Mouse (Mus musculus) layer of hippocampus, adult 18-20 months (tissue): Measurements from ENCODE around the gene Pgghg. TPM values are rescaled to one million over a fixed set of nuclear protein-coding genes. Genes with fewer than 3 reads are reported as not detected.

ENCODE experiments used
- DNase-seq, 2 experiments: peaks; one replicate each; pipeline ENCODE4 v3.0.0; 2022; ENCODE audit warnings: low spot score in 2 of 2
- long read RNA-seq: library from polyadenylated mRNA; stranded (forward); transcript quantifications from one replicate; pipeline ENCODE4 v2.0.0, GENCODE M21; 2021
- total RNA-seq, 2 experiments: library from RNA; stranded (reverse); gene quantifications; 2 replicates each; pipeline ENCODE4 v1.2.3; 2021

Gene Pgghg
- total RNA-seq, result 1 to 10 TPM; 4.0 to 4.6 TPM
- long read RNA-seq, partial matches to known transcripts, result 0 of 2 reads
- long read RNA-seq, other reads (novel, unspliced or antisense), result 1 of 2 reads

DNA sequence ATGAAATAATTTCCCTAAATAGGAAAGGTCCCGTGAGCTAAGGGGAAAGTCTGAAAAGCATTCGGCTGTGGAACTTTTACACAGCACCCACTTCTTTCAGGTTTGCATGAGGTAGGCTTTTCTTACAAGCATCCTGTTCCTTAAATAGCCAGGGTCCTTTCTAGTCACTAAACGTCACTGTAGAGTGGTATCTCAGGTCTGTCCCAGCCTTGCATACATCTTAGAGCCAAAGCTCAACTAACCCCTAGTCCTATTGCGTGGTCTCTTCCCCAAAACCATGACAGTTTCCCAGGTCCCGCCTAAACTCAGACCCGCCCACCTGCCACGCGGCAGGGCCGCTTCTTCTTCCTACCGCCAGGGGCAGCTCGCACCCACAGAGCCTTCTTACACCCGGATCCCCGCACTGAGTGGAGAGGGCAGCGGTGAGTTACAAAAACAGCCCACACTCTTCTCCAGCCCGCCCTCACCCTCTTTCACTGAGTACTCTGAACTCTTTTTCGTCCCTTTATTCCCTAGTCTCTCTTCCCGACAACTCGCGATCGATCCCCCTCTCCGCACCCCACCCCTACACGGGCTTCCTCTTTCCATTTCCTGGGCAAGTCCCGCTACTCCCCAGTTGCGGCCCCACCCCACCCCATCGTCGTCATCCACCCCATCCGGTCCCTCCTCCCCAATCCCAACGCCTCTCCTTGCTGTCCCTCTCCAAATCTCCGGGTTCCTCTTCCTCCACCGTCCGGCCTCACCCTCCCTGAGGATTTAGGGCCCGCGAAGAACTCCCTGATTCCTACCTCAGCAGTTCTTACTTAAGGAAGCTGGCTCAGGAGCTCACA is at the start of gene Pgghg:
TSS of gene Pgghg (plus strand) at position 170 of the 830 bp plus-strand sequence.
- peak; percentile 25 to 65 for DNase-seq

- no peak for DNase-seq
These were observed 47.2 kb upstream of the Pgghg start for GRCm38 (mm10) chr7:140894031-140894430.

- DNase-seq, result no peak
These were observed 46.6 kb upstream of the Pgghg start for GRCm38 (mm10) chr7:140894611-140895010.

GRCm38 (mm10) chr7:140897863-140898262 is 43.3 kb upstream of the Pgghg start:
- DNase-seq, result no peak

- no peak for DNase-seq
These were observed 42.1 kb upstream of the Pgghg start for GRCm38 (mm10) chr7:140899121-140899520.

- DNase-seq, result no peak
These were observed 41.0 kb upstream of the Pgghg start, which contains the start of gene Cox8b for GRCm38 (mm10) chr7:140900220-140900619. Cox8b (minus strand) TSS chr7:140900446.

DNA sequence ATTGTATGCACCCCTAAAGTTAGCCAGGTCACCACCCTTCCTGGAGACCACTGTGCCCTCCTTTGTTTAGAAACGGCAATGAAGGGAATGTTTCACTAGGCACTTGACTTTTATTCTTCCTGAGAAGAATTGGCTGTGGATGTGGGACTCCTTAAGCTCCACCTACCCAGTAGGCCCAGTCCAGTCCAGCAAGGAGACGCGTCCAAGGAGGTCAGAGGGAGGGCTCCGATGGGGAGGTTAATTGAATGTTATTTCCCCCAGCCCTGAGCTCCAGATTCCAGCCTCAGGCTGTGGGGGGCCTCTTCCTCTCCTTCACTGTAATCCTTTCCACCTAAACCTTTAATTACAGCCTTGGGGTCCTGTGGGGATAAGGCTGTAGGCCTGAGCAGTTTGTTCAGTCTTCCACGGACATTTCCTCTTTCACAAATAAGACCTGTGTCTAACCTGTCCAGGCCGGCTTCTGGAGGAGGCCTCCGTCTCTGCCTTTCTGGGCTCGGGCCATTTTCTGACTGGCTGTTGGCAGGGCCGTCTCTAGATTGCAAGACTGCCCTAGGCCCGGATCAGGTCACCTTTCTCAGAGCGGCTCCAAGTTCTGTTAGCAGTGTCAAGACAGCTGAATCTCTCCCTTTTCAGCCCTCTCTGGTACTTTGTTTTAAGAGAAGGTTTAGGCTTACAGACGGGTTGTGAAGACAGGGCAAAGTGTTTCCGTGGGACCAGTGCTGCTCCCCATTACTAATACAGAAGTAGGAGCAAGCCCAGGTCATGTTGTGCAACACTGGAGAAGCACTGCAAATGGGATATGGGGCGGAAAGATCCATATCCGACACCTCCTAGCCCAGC is 38.9 kb upstream of the Pgghg start:
- no peak for DNase-seq

GRCm38 (mm10) chr7:140903212-140903611 is 38.0 kb upstream of the Pgghg start:
- DNase-seq, result peak; percentile 46 to 80

DNA sequence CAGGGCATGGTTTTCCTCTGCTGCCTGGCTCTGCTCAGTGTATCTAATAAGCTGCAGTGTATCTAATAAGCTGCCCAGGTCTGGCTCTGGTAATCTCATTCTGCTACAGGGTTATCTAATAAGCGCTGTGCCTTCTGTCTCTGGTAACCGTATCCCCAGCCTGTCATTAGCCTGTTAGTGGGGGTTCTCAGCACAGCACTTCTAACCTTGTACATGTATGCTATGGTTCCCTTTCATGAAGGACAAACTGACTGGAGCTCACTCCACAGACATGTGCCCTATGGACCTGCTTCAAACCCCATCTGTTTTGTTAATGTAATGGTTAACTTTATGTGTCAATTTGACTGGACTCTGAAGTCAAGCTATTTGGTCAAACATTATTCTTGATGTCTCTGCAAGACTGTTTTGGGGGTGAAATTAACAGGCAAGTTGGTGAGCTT is 35.5 kb upstream of the Pgghg start:
- DNase-seq, result no peak

DNA sequence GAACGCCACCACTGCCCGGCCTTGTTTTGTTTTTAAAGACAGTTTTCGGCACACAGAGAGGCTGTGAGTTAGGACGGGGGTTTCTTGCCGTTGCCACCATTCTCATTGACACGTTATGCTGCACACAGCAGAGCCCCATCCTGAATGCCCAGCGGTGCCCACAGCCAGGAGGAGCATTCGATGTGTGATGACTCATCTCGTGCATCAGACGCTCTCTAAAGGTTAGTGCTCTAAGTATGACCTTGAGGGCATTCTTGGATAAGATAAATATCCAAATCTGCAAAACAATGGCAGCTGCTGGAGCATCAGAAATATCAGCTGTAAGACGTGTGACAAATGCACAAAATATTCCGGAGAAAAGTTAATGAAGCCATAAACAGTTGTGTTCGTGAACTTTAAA is 34.1 kb upstream of the Pgghg start:
- DNase-seq, result no peak

GRCm38 (mm10) chr7:140907697-140908096 is 33.5 kb upstream of the Pgghg start:
- DNase-seq, result no peak

GRCm38 (mm10) chr7:140908181-140908580 is 33.0 kb upstream of the Pgghg start:
- no peak for DNase-seq

DNA sequence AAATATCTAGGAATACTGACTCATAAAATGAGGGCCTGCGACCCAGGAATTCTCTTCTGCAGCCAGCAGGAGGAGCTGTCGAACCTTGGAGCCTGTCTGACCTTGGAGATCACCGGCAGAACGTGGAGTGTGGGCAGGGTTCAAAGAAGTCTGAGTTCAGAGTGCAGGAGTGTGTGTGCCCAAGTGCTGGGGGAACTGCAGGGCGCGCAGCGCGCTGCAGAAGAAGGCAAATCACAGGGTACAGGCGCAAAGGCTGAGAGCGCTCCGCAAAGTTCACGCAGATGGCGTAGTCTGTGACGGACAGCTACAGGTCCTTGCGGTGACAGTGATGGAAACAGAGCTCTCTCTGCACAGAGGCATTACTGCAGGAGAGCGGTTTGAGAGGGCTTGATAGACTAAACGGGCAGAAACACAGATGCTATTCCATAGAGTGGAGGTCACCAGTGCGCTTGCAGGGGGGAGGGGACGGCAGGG is 32.5 kb upstream of the Pgghg start:
- peak; percentile 50 to 78 for DNase-seq

DNA sequence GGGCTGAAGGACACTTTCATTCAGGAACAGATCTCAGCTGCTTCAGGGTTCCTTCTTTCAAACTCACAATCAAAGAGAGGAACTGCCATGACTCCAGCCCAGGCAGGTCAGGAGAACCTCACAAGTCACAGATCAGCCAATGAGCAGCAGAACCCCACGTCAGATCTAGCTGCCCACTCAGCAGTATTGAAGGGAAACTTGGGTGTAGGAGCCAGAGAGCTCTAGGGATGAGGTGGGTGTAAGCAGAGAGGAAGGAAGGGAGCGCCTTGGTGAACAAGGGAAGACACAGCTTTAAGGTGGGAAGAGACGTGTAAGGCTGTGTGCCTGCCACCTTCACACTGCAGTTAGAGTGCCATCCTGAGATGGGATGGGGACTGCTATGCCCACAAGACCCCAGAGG is 28.9 kb upstream of the Pgghg start:
- no peak for DNase-seq

GRCm38 (mm10) chr7:140912846-140913482 is 28.2 kb upstream of the Pgghg start:
- no peak for DNase-seq

GRCm38 (mm10) chr7:140914031-140914690 is 27.0 kb upstream of the Pgghg start:
- no peak for DNase-seq

DNA sequence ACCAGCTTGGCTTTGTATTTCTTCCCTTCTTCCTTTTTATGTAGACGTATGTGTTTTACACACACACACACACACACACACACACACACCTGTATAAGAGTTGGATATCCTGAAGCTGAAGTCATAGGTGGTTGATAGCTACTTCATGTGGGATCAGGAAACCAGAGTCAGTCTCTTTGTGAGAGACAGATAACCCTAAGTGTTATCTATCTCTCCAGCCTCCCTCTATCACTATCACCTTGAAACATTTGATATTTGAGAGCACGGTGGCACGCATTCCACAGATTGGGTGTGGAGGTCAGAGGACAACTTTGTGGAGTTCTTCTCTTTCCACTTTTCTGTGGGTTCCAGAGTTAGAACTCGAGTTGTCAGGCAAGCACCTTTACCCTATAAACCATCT is 21.3 kb upstream of the Pgghg start:
- DNase-seq, result no peak

DNA sequence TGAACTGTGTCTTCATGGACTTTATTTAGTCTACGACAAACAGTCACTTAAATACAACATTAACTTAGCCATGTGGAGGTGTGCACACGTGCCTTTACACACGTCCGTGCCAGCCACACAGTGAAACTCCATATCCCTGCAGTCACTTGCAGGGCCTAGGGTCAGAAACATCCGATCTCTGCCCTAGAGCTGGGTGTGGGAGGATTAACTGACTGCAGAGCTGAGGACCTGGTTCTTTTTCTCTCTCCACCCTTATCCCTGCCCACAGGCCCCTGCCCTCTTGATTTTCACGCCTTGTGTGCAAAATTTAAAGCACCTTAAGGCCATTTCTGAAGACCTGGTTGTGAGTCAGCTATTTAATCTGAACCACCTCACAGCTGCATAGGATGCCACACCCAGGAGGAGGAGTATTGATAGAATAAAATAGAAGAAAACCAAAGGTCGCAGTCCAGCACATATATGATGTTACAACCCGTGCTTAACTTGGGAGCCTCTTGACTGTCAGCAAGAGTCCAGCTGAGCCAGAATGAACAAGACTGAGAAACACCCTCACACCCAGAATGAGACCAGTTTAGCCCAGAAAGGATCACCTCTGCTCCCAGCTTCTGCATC is 20.7 kb upstream of the Pgghg start, which contains the start of gene Nlrp6:
TSS of gene Nlrp6 (plus strand) at position 485 of the 612 bp plus-strand sequence.
- no peak for DNase-seq

GRCm38 (mm10) chr7:140921225-140921975 is 19.8 kb upstream of the Pgghg start:
- no peak for DNase-seq
